Mouse (Mus musculus) gastrocnemius, postnatal 25 days (tissue): ENCODE measurements around the gene Abcc8. TPM values are rescaled to one million over a fixed set of nuclear protein-coding genes. Genes with fewer than 3 reads are reported as not detected.

ENCODE experiments used
- DNase-seq: peaks from one replicate; pipeline ENCODE4 v3.0.0; 2022
- total RNA-seq, 2 experiments: library from RNA; stranded (reverse); gene quantifications; 1 replicate in 1 of 2; 2 replicates in 1 of 2; pipeline ENCODE4 v1.2.3; 2021

Abcc8 gene
- total RNA-seq, 2 experiments from 2014 or later, result 3.2 to 3.3 TPM

GRCm38 (mm10) chr7:46154498-46155488, 25.0 kb downstream of the Abcc8 start:
- DNase-seq, result no peak

GRCm38 (mm10) chr7:46152819-46153351, 26.9 kb downstream of the Abcc8 start:
- DNase-seq, result no peak

GRCm38 (mm10) chr7:46147417-46147816, 32.4 kb downstream of the Abcc8 start:
- no peak for DNase-seq

- no peak for DNase-seq
Observed at GRCm38 (mm10) chr7:46146675-46147308, 33.0 kb downstream of the Abcc8 start.

- DNase-seq, result no peak
Observed at GRCm38 (mm10) chr7:46144061-46144460, 35.8 kb downstream of the Abcc8 start.

GRCm38 (mm10) chr7:46138329-46138930, 41.4 kb downstream of the Abcc8 start:
- DNase-seq, result no peak

GRCm38 (mm10) chr7:46133858-46134257, 46.0 kb downstream of the Abcc8 start:
- DNase-seq, result no peak

GRCm38 (mm10) chr7:46132229-46132628, 47.6 kb downstream of the Abcc8 start:
- no peak for DNase-seq

GRCm38 (mm10) chr7:46131806-46132205, 48.0 kb downstream of the Abcc8 start:
- no peak for DNase-seq

GRCm38 (mm10) chr7:46131266-46131665, 48.6 kb downstream of the Abcc8 start:
- no peak for DNase-seq

GRCm38 (mm10) chr7:46130723-46131122, 49.1 kb downstream of the Abcc8 start:
- no peak for DNase-seq

- DNase-seq, result no peak
Observed at GRCm38 (mm10) chr7:46129463-46130179, 50.2 kb downstream of the Abcc8 start.

- no peak for DNase-seq
Observed at GRCm38 (mm10) chr7:46128196-46128595, 51.6 kb downstream of the Abcc8 start.

GRCm38 (mm10) chr7:46125340-46125739, 54.5 kb downstream of the Abcc8 start:
- DNase-seq, result no peak

- no peak for DNase-seq
Observed at GRCm38 (mm10) chr7:46124460-46124859, 55.4 kb downstream of the Abcc8 start.

- DNase-seq, result no peak
Observed at GRCm38 (mm10) chr7:46122964-46123363, 56.9 kb downstream of the Abcc8 start.

GRCm38 (mm10) chr7:46117035-46117434, 62.8 kb downstream of the Abcc8 start:
- no peak for DNase-seq

- DNase-seq, result peak; percentile 87
Observed at GRCm38 (mm10) chr7:46116118-46116581, 63.7 kb downstream of the Abcc8 start.

GRCm38 (mm10) chr7:46113435-46113834, 66.4 kb downstream of the Abcc8 start:
- peak; percentile 41 for DNase-seq

- DNase-seq, result no peak
Observed at GRCm38 (mm10) chr7:46111938-46112337, 67.9 kb downstream of the Abcc8 start.

GRCm38 (mm10) chr7:46111212-46111817, 68.5 kb downstream of the Abcc8 start:
- DNase-seq, result peak; percentile 33
